Mouse (Mus musculus): ENCODE measurements around the gene Cenpi.

Gene Cenpi

GRCm38 (mm10) chrX:134362156-134362555 lies 54.3 kb downstream of the Cenpi start:
- DNase-seq (ENCODE audit: low read depth, low spot score) = no peak

- no peak for DNase-seq (ENCODE audit: low read depth, low spot score)
Measured at GRCm38 (mm10) chrX:134365421-134365820, 57.5 kb downstream of the Cenpi start.

- DNase-seq (ENCODE audit: low read depth, low spot score) = no peak
Measured at GRCm38 (mm10) chrX:134366547-134366946, 58.7 kb downstream of the Cenpi start.

GRCm38 (mm10) chrX:134371279-134371678 lies 63.4 kb downstream of the Cenpi start:
- DNase-seq (ENCODE audit: low read depth, low spot score) = no peak

GRCm38 (mm10) chrX:134374190-134374589 lies 66.3 kb downstream of the Cenpi start:
- DNase-seq (ENCODE audit: low read depth, low spot score) = no peak

GRCm38 (mm10) chrX:134384896-134385295 lies 77.0 kb downstream of the Cenpi start:
- DNase-seq (ENCODE audit: low read depth, low spot score) = no peak

GRCm38 (mm10) chrX:134398972-134399371 lies 91.1 kb downstream of the Cenpi start:
- no peak for DNase-seq (ENCODE audit: low read depth, low spot score)

GRCm38 (mm10) chrX:134403863-134404583 lies 96.1 kb downstream of the Cenpi start, which contains the start of gene Drp2:
TSS of gene Drp2 (plus strand) at chrX:134404551.
- no peak for DNase-seq (ENCODE audit: low read depth, low spot score)

- no peak for DNase-seq (ENCODE audit: low read depth, low spot score)
Measured at GRCm38 (mm10) chrX:134404584-134404955, 96.7 kb downstream of the Cenpi start.

- no peak for DNase-seq (ENCODE audit: low read depth, low spot score)
Measured at GRCm38 (mm10) chrX:134409354-134409900, 101.5 kb downstream of the Cenpi start.

GRCm38 (mm10) chrX:134412096-134412495 lies 104.2 kb downstream of the Cenpi start:
- no peak for DNase-seq (ENCODE audit: low read depth, low spot score)
